8 mouse cellular contexts compared by ENCODE assay signal in genomic region chr9:15529275-15529964, GRCm38 (mm10). TPM values are rescaled to one million over a fixed set of nuclear protein-coding genes. Genes with fewer than 3 reads are reported as not detected.
DNase-seq lines count a peak whose midpoint lies in the region; ATAC-seq lines count a peak whose summit lies in the region.

No protein-coding gene starts in this region.

- peaks cover 8% of the 10 kb centered on the region for H3K4me1 ChIP-seq in forebrain, embryonic 14.5 days (ENCODE audit: control insufficient read depth, insufficient read depth, low read length)
- H3K4me1 ChIP-seq in forebrain, embryonic 16.5 days (replicated peaks; ENCODE audit: control insufficient read depth, insufficient read depth, low read length) = peaks cover 10% of the 10 kb centered on the region
- peaks cover 51% of the 10 kb centered on the region for H3K4me1 ChIP-seq in limb, embryonic 12.5 days (replicated peaks)

- no peak overlapping the region for H3K27ac ChIP-seq in forebrain, embryonic 14.5 days (ENCODE audit: low read depth, low read length)
- H3K27ac ChIP-seq in forebrain, embryonic 16.5 days (ENCODE audit: low read length) = no peak overlapping the region
- H3K27ac ChIP-seq in limb, embryonic 12.5 days = 0 out of 2 replicates have a peak overlapping the region, but pooled peaks have one; percentile 12

- ATAC-seq in forebrain, embryonic 14.5 days = peak; percentile 38; the same call in 1 of the 2 replicates
- ATAC-seq in forebrain, embryonic 16.5 days = no peak
- peak; percentile 36 for ATAC-seq in CD4-positive, CD25-positive, alpha-beta regulatory T cell, adult 4 months
- ATAC-seq in common myeloid progenitor, adult 5-6 weeks (replicated peaks; ENCODE audit: low read depth, poor library complexity, severe bottlenecking) = 0 out of 2 replicates have a peak, but pooled peaks have one; percentile 2
- peak; percentile 50 for ATAC-seq in limb, embryonic 12.5 days (ENCODE audit: insufficient number of reproducible peaks, insufficient read depth, low FRiP score, low TSS enrichment, low read depth)

- WGBS in forebrain, embryonic 14.5 days = 53% methylated on average over 8 of the region's 8 CpGs
- WGBS in forebrain, embryonic 16.5 days = 41% methylated on average over 8 of the region's 8 CpGs
- WGBS in limb, embryonic 12.5 days = 61% methylated on average over 8 of the region's 8 CpGs

- H3K9me3 ChIP-seq in forebrain, embryonic 14.5 days (replicated peaks; ENCODE audit: control insufficient read depth, low read length) = no peaks in the 10 kb centered on the region
- H3K9me3 ChIP-seq in forebrain, embryonic 16.5 days (ENCODE audit: control insufficient read depth, low read length) = no peaks in the 10 kb centered on the region
- H3K9me3 ChIP-seq in limb, embryonic 12.5 days = no peaks in the 10 kb centered on the region

- no peak overlapping the region for H3K4me3 ChIP-seq in forebrain, embryonic 14.5 days (ENCODE audit: low read depth, low read length)
- no peak overlapping the region for H3K4me3 ChIP-seq in forebrain, embryonic 16.5 days (replicated peaks; ENCODE audit: low read length)
- no peak overlapping the region for H3K4me3 ChIP-seq in limb, embryonic 12.5 days (replicated peaks)

- H3K4me2 ChIP-seq in forebrain, embryonic 14.5 days (ENCODE audit: low read length) = no peak overlapping the region
- no peak overlapping the region for H3K4me2 ChIP-seq in forebrain, embryonic 16.5 days (ENCODE audit: low read length)
- no peak overlapping the region for H3K4me2 ChIP-seq in limb, embryonic 12.5 days

- DNase-seq in forebrain, embryonic 14.5 days (ENCODE audit: low spot score) = peak; percentile 43
- peak; percentile 71 for DNase-seq in retina, postnatal 1 day
- no peak for DNase-seq in adipocyte (ENCODE audit: low spot score)
- no peak for DNase-seq in thymus, adult 18-20 months

- H3K36me3 ChIP-seq in forebrain, embryonic 14.5 days (ENCODE audit: control insufficient read depth, insufficient read depth, low read length) = no peaks in the 10 kb centered on the region
- H3K36me3 ChIP-seq in forebrain, embryonic 16.5 days (ENCODE audit: control insufficient read depth, insufficient read depth) = no peaks in the 10 kb centered on the region
- peaks cover 8% of the 10 kb centered on the region; the same call in 1 of the 2 replicates for H3K36me3 ChIP-seq in limb, embryonic 12.5 days

- H3K27me3 ChIP-seq in forebrain, embryonic 14.5 days (replicated peaks; ENCODE audit: control insufficient read depth, insufficient read depth, low read length) = no peaks in the 10 kb centered on the region
- H3K27me3 ChIP-seq in forebrain, embryonic 16.5 days (replicated peaks; ENCODE audit: control insufficient read depth, insufficient read depth, low read length) = no peaks in the 10 kb centered on the region
- no peaks in the 10 kb centered on the region for H3K27me3 ChIP-seq in limb, embryonic 12.5 days

- H3K9ac ChIP-seq in forebrain, embryonic 14.5 days (ENCODE audit: low read length) = no peak overlapping the region
- H3K9ac ChIP-seq in forebrain, embryonic 16.5 days (replicated peaks; ENCODE audit: low read depth, low read length) = no peak overlapping the region
- no peak overlapping the region for H3K9ac ChIP-seq in limb, embryonic 12.5 days (replicated peaks)

RNA-seq across cellular contexts. Expression of gene Smco4, which starts 36.2 kb away (rescaled TPM):
- 3.2 and 3.5 TPM in 2 replicates for polyA plus RNA-seq in forebrain, embryonic 14.5 days (2014; fragmentation: Nextera tagmentation; extraction: Ambion mirVana)
- polyA plus RNA-seq in forebrain, embryonic 16.5 days (2015; fragmentation: Nextera tagmentation; extraction: Ambion mirVana) = 1.0 and 1.8 TPM in 2 replicates
- 10 to 100 TPM; 10.5 to 25.1 TPM for polyA plus RNA-seq in CD4-positive, CD25-positive, alpha-beta regulatory T cell, adult 4 months (2017; shearing (Covaris generic))
- 5.3 and 8.4 TPM in 2 replicates for total RNA-seq in common myeloid progenitor, adult 5-6 weeks (2017)
- polyA plus RNA-seq in limb, embryonic 12.5 days (2016; fragmentation: Nextera tagmentation; extraction: Ambion mirVana) = 2.0 and 3.1 TPM in 2 replicates

Comparison
In these comparisons a context has a peak if more than half of its experiments do, and no peak if none do; other contexts are left out.
1. DNase-seq: peak in forebrain, embryonic 14.5 days (single experiment) and retina, postnatal 1 day (single experiment); none in adipocyte (single experiment) and thymus, adult 18-20 months (0 of 2).